Mouse (Mus musculus): ENCODE measurements around the gene Setd1a.

DNA sequence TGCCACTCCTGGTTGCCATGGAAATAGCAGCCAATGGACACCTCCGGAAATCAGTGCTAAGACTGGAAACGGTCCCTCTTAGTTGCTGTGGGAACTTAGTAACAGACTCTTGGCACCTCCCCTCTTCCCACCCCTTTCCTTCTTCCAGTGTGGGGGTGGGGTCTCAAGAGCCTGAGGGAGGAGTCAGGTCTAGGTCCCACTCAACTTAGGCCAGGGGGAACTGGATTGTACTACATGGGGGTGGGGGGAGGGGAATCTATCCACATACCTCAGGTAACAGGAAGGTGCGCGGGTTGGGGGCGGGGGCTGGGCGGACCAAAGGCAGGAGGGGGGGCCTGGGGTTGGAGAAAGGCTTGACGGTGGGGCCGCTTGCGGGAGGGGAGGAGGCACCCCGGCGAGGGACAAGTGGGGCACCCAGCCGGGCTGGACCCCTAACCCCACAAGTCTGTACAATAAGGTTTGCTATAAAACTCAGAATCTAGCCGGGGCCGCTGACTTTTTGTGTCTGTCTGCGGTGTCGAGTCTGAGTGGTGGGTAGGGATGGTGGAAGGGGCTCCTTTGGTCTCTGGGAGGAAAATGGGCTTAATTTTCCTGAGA lies 7.4 kb upstream of the Setd1a start:
- TF ChIP-seq CTCF (IDR thresholded peaks at IDR 0.05; ENCODE audit: control insufficient read depth, insufficient read depth, insufficient read length) (no peak), USF1 (IDR thresholded peaks at IDR 0.05; ENCODE audit: low read depth) (no peak)
